Mouse (Mus musculus) cortical plate, adult 2 months (tissue): ENCODE measurements around the gene Adam19.

ENCODE experiments used
- CTCF ChIP-seq: fragments of 200-500 bp; IDR thresholded peaks from 2 replicates; pipeline ENCODE4 v1.5.1; 2011; ENCODE audit warnings: mild to moderate bottlenecking, control low read depth, low read length; ENCODE audit not compliant: insufficient read depth; ENCODE audit errors: extremely low read depth
- POLR2A ChIP-seq: fragments of 200-500 bp; IDR thresholded peaks from 2 replicates; pipeline ENCODE4 v1.6.1; 2011; ENCODE audit warnings: mild to moderate bottlenecking, low read length, control low read depth; ENCODE audit not compliant: insufficient read depth; ENCODE audit errors: extremely low read depth

GRCm38 (mm10) chr11:46064767-46065166 is 9.0 kb downstream of the Adam19 start:
- TF ChIP-seq CTCF = no peak
- no peak for TF ChIP-seq POLR2A
